In genomic region chr10:81191342-81191982, GRCm38 (mm10) we compare ENCODE assay signal across 9 mouse cellular contexts. TPM values are rescaled to one million over a fixed set of nuclear protein-coding genes. Genes with fewer than 3 reads are reported as not detected.
DNase-seq lines count a peak whose midpoint lies in the region; ATAC-seq and TF ChIP-seq lines count a peak whose summit lies in the region.
"Had no signal": no experiment of that assay in that cellular context is flagged by ENCODE, and none has a peak within 500 bp of the region (broad histone marks: within the 10 kb centered on the region; RNA-seq: fewer than 3 reads in every experiment).

No protein-coding gene starts in this region.

- no peak for TF ChIP-seq POLR2A in bone marrow, adult 2 months (IDR thresholded peaks at IDR 0.05; ENCODE audit: borderline replicate concordance, control insufficient read depth, low read depth, low read length)

- H3K4me2 ChIP-seq in forebrain, embryonic 11.5 days (ENCODE audit: low read depth, low read length, severe bottlenecking), result no peak overlapping the region; the same call in 1 of the 2 replicates
- H3K4me2 ChIP-seq in liver, embryonic 13.5 days, result peak overlapping the region; percentile 90
- H3K4me2 ChIP-seq in stomach, postnatal 0 days (replicated peaks; ENCODE audit: low read depth), result no peak overlapping the region

- no peak for TF ChIP-seq EP300 in stomach, postnatal 0 days (optimal IDR thresholded peaks at IDR 0.05)

- peaks cover 46% of the 10 kb centered on the region for H3K36me3 ChIP-seq in forebrain, embryonic 10.5 days (replicated peaks)
- no peaks in the 10 kb centered on the region; the same call in 1 of the 2 replicates for H3K36me3 ChIP-seq in forebrain, embryonic 11.5 days (ENCODE audit: control insufficient read depth, insufficient read depth, low read length)
- peaks cover 35% of the 10 kb centered on the region for H3K36me3 ChIP-seq in liver, embryonic 13.5 days
- peaks cover 4% of the 10 kb centered on the region; the same call in 1 of the 2 replicates for H3K36me3 ChIP-seq in stomach, postnatal 0 days (ENCODE audit: control insufficient read depth, insufficient read depth, low read length)

- DNase-seq in forebrain, embryonic 10.5 days (ENCODE audit: extremely low spot score, low spot score), result no peak
- no peak for DNase-seq in forebrain, embryonic 11.5 days (ENCODE audit: low spot score)
- DNase-seq in heart, postnatal 10 days, result peak; percentile 33 to 47
- no peak for DNase-seq in liver, embryonic 13.5 days
- no peak for DNase-seq in stomach, postnatal 0 days (ENCODE audit: low spot score)
- DNase-seq in thymus, postnatal 0 days (ENCODE audit: low spot score), result no peak
- DNase-seq in adrenal gland, postnatal 4 days (ENCODE audit: low spot score in 2 of 2), result no peak

- no peak overlapping the region for H3K9ac ChIP-seq in forebrain, embryonic 11.5 days (ENCODE audit: low read length)
- no peak overlapping the region for H3K9ac ChIP-seq in liver, embryonic 13.5 days
- H3K9ac ChIP-seq in stomach, postnatal 0 days (ENCODE audit: low read length), result no peak overlapping the region

- intact Hi-C loops in heart, postnatal 10 days (cut with DNase I), result no loop called here

- TF ChIP-seq CTCF in bone marrow, adult 2 months (IDR thresholded peaks at IDR 0.05; ENCODE audit: control insufficient read depth, insufficient read depth, low read length), result no peak
- TF ChIP-seq CTCF in stomach, postnatal 0 days (IDR thresholded peaks at IDR 0.05; ENCODE audit: low read depth), result no peak

- H3K4me1 ChIP-seq in forebrain, embryonic 10.5 days, result peaks cover 44% of the 10 kb centered on the region
- H3K4me1 ChIP-seq in forebrain, embryonic 11.5 days (replicated peaks; ENCODE audit: control insufficient read depth, insufficient read depth, low read length), result peaks cover 13% of the 10 kb centered on the region
- peaks cover 3% of the 10 kb centered on the region for H3K4me1 ChIP-seq in bone marrow, adult 2 months (ENCODE audit: control insufficient read depth, insufficient read depth, low read length)
- H3K4me1 ChIP-seq in liver, embryonic 13.5 days (replicated peaks), result peaks cover 57% of the 10 kb centered on the region
- peaks cover 2% of the 10 kb centered on the region; the same call in 1 of the 2 replicates for H3K4me1 ChIP-seq in stomach, postnatal 0 days (replicated peaks; ENCODE audit: control insufficient read depth, insufficient read depth)

- WGBS in forebrain, embryonic 10.5 days, result 91% methylated on average over 18 of the region's 18 CpGs
- WGBS in forebrain, embryonic 11.5 days, result 87% methylated on average over 18 of the region's 18 CpGs
- 48% methylated on average over 18 of the region's 18 CpGs for WGBS in bone marrow, adult 2 months
- WGBS in liver, embryonic 13.5 days (ENCODE audit: insufficient replicate concordance), result 67% methylated on average over 18 of the region's 18 CpGs
- 79% methylated on average over 18 of the region's 18 CpGs for WGBS in stomach, postnatal 0 days

- no peaks in the 10 kb centered on the region for H3K9me3 ChIP-seq in forebrain, embryonic 10.5 days
- no peaks in the 10 kb centered on the region for H3K9me3 ChIP-seq in forebrain, embryonic 11.5 days (ENCODE audit: control insufficient read depth, low read length)
- no peaks in the 10 kb centered on the region for H3K9me3 ChIP-seq in liver, embryonic 13.5 days (replicated peaks)
- H3K9me3 ChIP-seq in stomach, postnatal 0 days (ENCODE audit: control insufficient read depth, low read length), result no peaks in the 10 kb centered on the region

- no peak for ATAC-seq in forebrain, embryonic 11.5 days (replicated peaks; ENCODE audit: low FRiP score)
- no peak for ATAC-seq in liver, embryonic 13.5 days (ENCODE audit: low read depth)
- ATAC-seq in stomach, postnatal 0 days (ENCODE audit: low FRiP score, low TSS enrichment), result no peak

- 0 out of 2 replicates have a peak overlapping the region, but pooled peaks have one; percentile 91 for H3K27ac ChIP-seq in forebrain, embryonic 10.5 days
- no peak overlapping the region for H3K27ac ChIP-seq in forebrain, embryonic 11.5 days (ENCODE audit: low read depth, low read length)
- peak overlapping the region; percentile 16 for H3K27ac ChIP-seq in bone marrow, adult 2 months (ENCODE audit: control insufficient read depth, insufficient read depth, low read depth, low read length, poor library complexity)
- peak overlapping the region; percentile 50; the same call in 1 of the 2 replicates for H3K27ac ChIP-seq in liver, embryonic 13.5 days
- H3K27ac ChIP-seq in stomach, postnatal 0 days (replicated peaks), result peak overlapping the region; percentile 95; the same call in 1 of the 2 replicates

- peaks cover 38% of the 10 kb centered on the region for H3K27me3 ChIP-seq in forebrain, embryonic 10.5 days (ENCODE audit: poor library complexity, severe bottlenecking)
- H3K27me3 ChIP-seq in forebrain, embryonic 11.5 days (ENCODE audit: control insufficient read depth, insufficient read depth, low read length), result peaks cover 21% of the 10 kb centered on the region
- peaks cover 41% of the 10 kb centered on the region for H3K27me3 ChIP-seq in liver, embryonic 13.5 days
- H3K27me3 ChIP-seq in stomach, postnatal 0 days (ENCODE audit: control insufficient read depth, insufficient read depth, low read length), result no peaks in the 10 kb centered on the region

- peak overlapping the region; percentile 65; the same call in 1 of the 2 replicates for H3K4me3 ChIP-seq in forebrain, embryonic 10.5 days
- no peak overlapping the region for H3K4me3 ChIP-seq in forebrain, embryonic 11.5 days (ENCODE audit: low read depth, low read length)
- no peak overlapping the region for H3K4me3 ChIP-seq in bone marrow, adult 2 months (replicated peaks; ENCODE audit: control insufficient read depth, low read depth, low read length)
- H3K4me3 ChIP-seq in liver, embryonic 13.5 days (replicated peaks), result no peak overlapping the region
- H3K4me3 ChIP-seq in stomach, postnatal 0 days (ENCODE audit: low read depth, low read length), result no peak overlapping the region

RNA-seq across cellular contexts. Expression of gene 4930442H23Rik, which starts 7.8 kb away (rescaled TPM):
- polyA plus RNA-seq in forebrain, embryonic 10.5 days (2016; fragmentation: Nextera tagmentation; extraction: Ambion mirVana), result not detected in 2 replicates
- polyA plus RNA-seq in forebrain, embryonic 11.5 days (2014; fragmentation: Nextera tagmentation; extraction: Ambion mirVana), result not detected in 2 replicates
- polyA plus RNA-seq in bone marrow, adult 2 months (2011; ENCODE audit: insufficient read depth, insufficient read length, low replicate concordance, missing spikeins), result not detected in 2 replicates
- total RNA-seq in heart, postnatal 10 days (2021), result not detected
- polyA plus RNA-seq in liver, embryonic 13.5 days (2015; fragmentation: Nextera tagmentation; extraction: Ambion mirVana), result 0.08 TPM in 1 of 2 replicates, not detected in the other
- polyA plus RNA-seq in stomach, postnatal 0 days (2015; fragmentation: Nextera tagmentation; extraction: Ambion mirVana), result 0.07 TPM in 1 of 2 replicates, not detected in the other
- not detected in 2 replicates for polyA plus RNA-seq in thymus, postnatal 0 days (2015; fragmentation: Nextera tagmentation; extraction: Ambion mirVana)
- total RNA-seq in adrenal gland, postnatal 4 days (2021), result not detected
- polyA plus RNA-seq: gonadal fat pad, adult 2 months had no signal

RNA-seq across cellular contexts. Expression of gene Dapk3, which starts 8.7 kb away (rescaled TPM):
- 41.6 and 44.9 TPM in 2 replicates for polyA plus RNA-seq in forebrain, embryonic 10.5 days (2016; fragmentation: Nextera tagmentation; extraction: Ambion mirVana)
- polyA plus RNA-seq in forebrain, embryonic 11.5 days (2014; fragmentation: Nextera tagmentation; extraction: Ambion mirVana), result 54.8 and 59.3 TPM in 2 replicates
- polyA plus RNA-seq in bone marrow, adult 2 months (2011; ENCODE audit: insufficient read depth, insufficient read length, low replicate concordance, missing spikeins), result 7.2 and 23.2 TPM in 2 replicates
- 10 to 100 TPM; 33.3 to 39.1 TPM for total RNA-seq in heart, postnatal 10 days (2021)
- 19.3 and 20.9 TPM in 2 replicates for polyA plus RNA-seq in liver, embryonic 13.5 days (2015; fragmentation: Nextera tagmentation; extraction: Ambion mirVana)
- polyA plus RNA-seq in stomach, postnatal 0 days (2015; fragmentation: Nextera tagmentation; extraction: Ambion mirVana), result 44.6 and 51.8 TPM in 2 replicates
- 47.8 and 54.1 TPM in 2 replicates for polyA plus RNA-seq in thymus, postnatal 0 days (2015; fragmentation: Nextera tagmentation; extraction: Ambion mirVana)
- 10 to 100 TPM; 53.4 to 63.6 TPM for total RNA-seq in adrenal gland, postnatal 4 days (2021)

RNA-seq across cellular contexts. Expression of gene Nmrk2, which starts 10.4 kb away (rescaled TPM):
- not detected in 2 replicates for polyA plus RNA-seq in forebrain, embryonic 10.5 days (2016; fragmentation: Nextera tagmentation; extraction: Ambion mirVana)
- not detected in 2 replicates for polyA plus RNA-seq in forebrain, embryonic 11.5 days (2014; fragmentation: Nextera tagmentation; extraction: Ambion mirVana)
- polyA plus RNA-seq in bone marrow, adult 2 months (2011; ENCODE audit: insufficient read depth, insufficient read length, low replicate concordance, missing spikeins), result not detected in 2 replicates
- total RNA-seq in heart, postnatal 10 days (2021), result 10 to 100 TPM; 11.6 to 16.5 TPM
- not detected in 2 replicates for polyA plus RNA-seq in liver, embryonic 13.5 days (2015; fragmentation: Nextera tagmentation; extraction: Ambion mirVana)
- 0.07 TPM in 1 of 2 replicates, not detected in the other for polyA plus RNA-seq in stomach, postnatal 0 days (2015; fragmentation: Nextera tagmentation; extraction: Ambion mirVana)
- polyA plus RNA-seq in thymus, postnatal 0 days (2015; fragmentation: Nextera tagmentation; extraction: Ambion mirVana), result 0.08 TPM in 1 of 2 replicates, not detected in the other
- under 1 TPM in 1 of 2 experiments, not detected in 1; 0.20 TPM for total RNA-seq in adrenal gland, postnatal 4 days (2021)
- polyA plus RNA-seq: gonadal fat pad, adult 2 months had no signal

RNA-seq across cellular contexts. Expression of gene Eef2, which starts 15.0 kb away (rescaled TPM):
- 596 and 599 TPM in 2 replicates for polyA plus RNA-seq in forebrain, embryonic 10.5 days (2016; fragmentation: Nextera tagmentation; extraction: Ambion mirVana)
- 467 and 501 TPM in 2 replicates for polyA plus RNA-seq in forebrain, embryonic 11.5 days (2014; fragmentation: Nextera tagmentation; extraction: Ambion mirVana)
- polyA plus RNA-seq in bone marrow, adult 2 months (2011; ENCODE audit: insufficient read depth, insufficient read length, low replicate concordance, missing spikeins), result 347 and 468 TPM in 2 replicates
- 1,000 to 10,000 TPM; 1,333 to 1,385 TPM for total RNA-seq in heart, postnatal 10 days (2021)
- polyA plus RNA-seq in liver, embryonic 13.5 days (2015; fragmentation: Nextera tagmentation; extraction: Ambion mirVana), result 369 and 384 TPM in 2 replicates
- 337 and 380 TPM in 2 replicates for polyA plus RNA-seq in stomach, postnatal 0 days (2015; fragmentation: Nextera tagmentation; extraction: Ambion mirVana)
- 612 and 638 TPM in 2 replicates for polyA plus RNA-seq in thymus, postnatal 0 days (2015; fragmentation: Nextera tagmentation; extraction: Ambion mirVana)
- total RNA-seq in adrenal gland, postnatal 4 days (2021), result 1,000 to 10,000 TPM; 1,728 to 1,734 TPM

RNA-seq across cellular contexts. Expression of gene Pias4, which starts 23.7 kb away (rescaled TPM):
- 56.2 and 58.7 TPM in 2 replicates for polyA plus RNA-seq in forebrain, embryonic 10.5 days (2016; fragmentation: Nextera tagmentation; extraction: Ambion mirVana)
- polyA plus RNA-seq in forebrain, embryonic 11.5 days (2014; fragmentation: Nextera tagmentation; extraction: Ambion mirVana), result 54.0 and 65.0 TPM in 2 replicates
- 11.1 and 29.0 TPM in 2 replicates for polyA plus RNA-seq in bone marrow, adult 2 months (2011; ENCODE audit: insufficient read depth, insufficient read length, low replicate concordance, missing spikeins)
- total RNA-seq in heart, postnatal 10 days (2021), result 10 to 100 TPM; 14.7 to 17.8 TPM
- polyA plus RNA-seq in liver, embryonic 13.5 days (2015; fragmentation: Nextera tagmentation; extraction: Ambion mirVana), result 23.5 and 23.8 TPM in 2 replicates
- polyA plus RNA-seq in stomach, postnatal 0 days (2015; fragmentation: Nextera tagmentation; extraction: Ambion mirVana), result 18.7 and 20.9 TPM in 2 replicates
- 37.3 and 39.0 TPM in 2 replicates for polyA plus RNA-seq in thymus, postnatal 0 days (2015; fragmentation: Nextera tagmentation; extraction: Ambion mirVana)
- total RNA-seq in adrenal gland, postnatal 4 days (2021), result 10 to 100 TPM; 34.0 to 34.4 TPM

Comparison
In these comparisons a context has a peak if more than half of its experiments do, and no peak if none do; other contexts are left out.
1. DNase-seq: peak in heart, postnatal 10 days (2 of 2); none in forebrain, embryonic 10.5 days (single experiment), forebrain, embryonic 11.5 days (single experiment), liver, embryonic 13.5 days (single experiment), stomach, postnatal 0 days (single experiment), thymus, postnatal 0 days (single experiment) and adrenal gland, postnatal 4 days (0 of 2).